Mouse (Mus musculus): ENCODE data around the gene Fezf2. TPM values are rescaled to one million over a fixed set of nuclear protein-coding genes. Genes with fewer than 3 reads are reported as not detected.

The Fezf2 gene
- polyA plus RNA-seq, 1 experiment from 2014 or later, result 0.14 TPM

DNA sequence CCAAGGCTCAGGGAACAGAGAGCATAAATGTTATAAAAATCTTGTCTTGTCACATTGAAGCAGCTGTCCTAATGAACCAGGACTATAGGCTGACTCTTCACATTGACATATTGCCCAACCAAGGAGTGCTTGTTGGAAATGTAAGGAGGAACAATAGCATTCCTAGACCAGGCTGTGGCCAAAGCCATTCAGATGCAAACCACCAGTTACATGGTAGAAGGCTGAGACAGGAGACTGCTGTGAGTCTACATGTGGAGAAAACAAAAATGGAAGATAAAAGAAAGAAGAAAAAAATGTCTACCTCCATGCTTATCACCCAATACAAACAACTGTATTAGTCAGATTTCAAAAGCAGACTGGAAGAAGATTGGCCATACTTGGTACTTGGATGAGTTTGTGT lies 48.8 kb downstream of the Fezf2 start:
- H3K27ac ChIP-seq, result no peak overlapping the region
- H3K4me2 ChIP-seq (replicated peaks), result no peak overlapping the region
- H3K36me3 ChIP-seq, result peaks cover 18% of the 10 kb centered on the region
- no peaks in the 10 kb centered on the region for H3K27me3 ChIP-seq
- H3K9ac ChIP-seq, result no peak overlapping the region
- H3K4me1 ChIP-seq, result no peaks in the 10 kb centered on the region
- H3K4me3 ChIP-seq, result no peak overlapping the region
- ATAC-seq (ENCODE audit: low FRiP score, low read depth), result no peak
- no peaks in the 10 kb centered on the region for H3K9me3 ChIP-seq

DNA sequence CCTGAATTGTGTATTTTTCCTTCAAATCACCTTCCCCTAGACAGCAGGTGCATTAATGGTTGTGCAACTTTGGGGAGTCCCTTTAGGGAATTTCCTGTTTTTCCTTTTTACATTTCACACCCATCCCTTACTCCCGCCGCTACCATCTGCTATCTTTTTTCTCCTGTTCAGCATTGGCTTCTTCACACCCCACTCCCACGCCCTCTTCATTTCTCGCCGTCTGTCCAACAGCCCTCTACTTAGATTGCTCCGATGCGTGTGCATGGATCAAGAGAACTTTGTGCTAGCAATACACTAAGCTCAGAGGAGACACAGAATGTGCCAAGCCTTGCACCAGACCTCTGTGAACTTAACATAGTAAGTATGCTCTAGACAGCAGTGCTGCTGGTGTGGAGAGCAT lies 51.6 kb downstream of the Fezf2 start:
- peaks cover 18% of the 10 kb centered on the region for H3K36me3 ChIP-seq
- H3K9me3 ChIP-seq, result no peaks in the 10 kb centered on the region
- no peaks in the 10 kb centered on the region for H3K4me1 ChIP-seq
- H3K27me3 ChIP-seq, result no peaks in the 10 kb centered on the region
- H3K9ac ChIP-seq, result no peak overlapping the region
- WGBS, result 87% methylated on average over 7 of the region's 7 CpGs
- H3K4me3 ChIP-seq, result no peak overlapping the region
- no peak for ATAC-seq (ENCODE audit: low FRiP score, low read depth)
- no peak overlapping the region for H3K4me2 ChIP-seq (replicated peaks)
- H3K27ac ChIP-seq, result no peak overlapping the region

Other genes with a start within 250 kb of the Fezf2 start
- gene Gm49355, start 64.2 kb downstream of the Fezf2 start, polyA plus RNA-seq (2015; fragmentation: Nextera tagmentation; extraction: Ambion mirVana), result 0.09 and 0.27 TPM in 2 replicates
- gene 3830406C13Rik, start 64.0 kb downstream of the Fezf2 start, polyA plus RNA-seq (2015; fragmentation: Nextera tagmentation; extraction: Ambion mirVana), result 41.8 and 42.7 TPM in 2 replicates